10 mouse cellular contexts compared by ENCODE assay signal in genomic region chr2:168764460-168764867, GRCm38 (mm10). TPM values are rescaled to one million over a fixed set of nuclear protein-coding genes. Genes with fewer than 3 reads are reported as not detected.
A peak's percentile ranks its signal among the peaks of the same experiment; 100 is the strongest.
DNase-seq lines count a peak whose midpoint lies in the region; ATAC-seq and TF ChIP-seq lines count a peak whose summit lies in the region.
"Had no signal": no experiment of that assay in that cellular context is flagged by ENCODE, and none has a peak within 500 bp of the region (broad histone marks: within the 10 kb centered on the region; RNA-seq: fewer than 3 reads in every experiment).

No protein-coding gene starts in this region.

- H3K4me3 ChIP-seq in liver, embryonic 12.5 days: peak overlapping the region; percentile 7; the same call in 1 of the 2 replicates
- peak overlapping the region; percentile 56; the same call in 1 of the 2 replicates for H3K4me3 ChIP-seq in embryonic facial prominence, embryonic 14.5 days (ENCODE audit: low read depth, low read length)
- H3K4me3 ChIP-seq in limb, embryonic 13.5 days: no peak overlapping the region
- no peak overlapping the region for H3K4me3 ChIP-seq in left cerebral cortex, adult 2 months

- peak overlapping the region; percentile 61 for H3K4me2 ChIP-seq in liver, embryonic 12.5 days
- H3K4me2 ChIP-seq in embryonic facial prominence, embryonic 14.5 days (ENCODE audit: low read depth, low read length): peak overlapping the region; percentile 97; the same call in 1 of the 2 replicates
- peak overlapping the region; percentile 97 for H3K4me2 ChIP-seq in limb, embryonic 13.5 days (replicated peaks)

- H3K27ac ChIP-seq in liver, embryonic 12.5 days: no peak overlapping the region
- no peak overlapping the region for H3K27ac ChIP-seq in embryonic facial prominence, embryonic 14.5 days (replicated peaks; ENCODE audit: low read depth, low read length)
- H3K27ac ChIP-seq in limb, embryonic 13.5 days: no peak overlapping the region
- no peak overlapping the region for H3K27ac ChIP-seq in left cerebral cortex, adult 2 months
- H3K27ac ChIP-seq: heart, embryonic 15.5 days had no signal

- no peaks in the 10 kb centered on the region for H3K36me3 ChIP-seq in liver, embryonic 12.5 days
- no peaks in the 10 kb centered on the region for H3K36me3 ChIP-seq in embryonic facial prominence, embryonic 14.5 days (ENCODE audit: control insufficient read depth, insufficient read depth, low read length)
- H3K36me3 ChIP-seq in limb, embryonic 13.5 days: no peaks in the 10 kb centered on the region
- H3K36me3 ChIP-seq: G1E; heart, embryonic 15.5 days had no signal

- TF ChIP-seq CTCF in left cerebral cortex, adult 2 months (IDR thresholded peaks at IDR 0.05): no peak

- peaks cover 10% of the 10 kb centered on the region for H3K4me1 ChIP-seq in liver, embryonic 12.5 days
- peaks cover 14% of the 10 kb centered on the region for H3K4me1 ChIP-seq in embryonic facial prominence, embryonic 14.5 days (ENCODE audit: control insufficient read depth, insufficient read depth, low read length)
- H3K4me1 ChIP-seq in limb, embryonic 13.5 days: peaks cover 30% of the 10 kb centered on the region

- intact Hi-C loops in left cerebral cortex, adult 2 months (cut with DNase I): loop anchor here (5.0 kb wide), 1 partner anchor 108 kb away; no protein-coding TSS in a partner anchor

- no peak for DNase-seq in liver
- no peak for DNase-seq in embryonic facial prominence, embryonic 14.5 days (ENCODE audit: low spot score)
- no peak for DNase-seq in left cerebral cortex, adult 2 months (ENCODE audit: extremely low spot score in 1 of 2, low spot score in 2 of 2)
- DNase-seq in thymus, postnatal 4 days: no peak

- H3K9ac ChIP-seq in liver, embryonic 12.5 days: no peak overlapping the region
- no peak overlapping the region for H3K9ac ChIP-seq in embryonic facial prominence, embryonic 14.5 days (ENCODE audit: low read depth, low read length)
- no peak overlapping the region for H3K9ac ChIP-seq in limb, embryonic 13.5 days

- no peaks in the 10 kb centered on the region for H3K9me3 ChIP-seq in liver, embryonic 12.5 days (replicated peaks)
- no peaks in the 10 kb centered on the region for H3K9me3 ChIP-seq in embryonic facial prominence, embryonic 14.5 days (ENCODE audit: control insufficient read depth, low read length)
- H3K9me3 ChIP-seq in limb, embryonic 13.5 days: no peaks in the 10 kb centered on the region
- H3K9me3 ChIP-seq: heart, embryonic 15.5 days had no signal

- ATAC-seq in liver, embryonic 12.5 days: no peak
- no peak for ATAC-seq in embryonic facial prominence, embryonic 14.5 days (ENCODE audit: low read depth)
- no peak for ATAC-seq in limb, embryonic 13.5 days (ENCODE audit: low FRiP score, low read depth)
- no peak for ATAC-seq in megakaryocyte, adult 5-6 weeks (ENCODE audit: poor library complexity, severe bottlenecking)

- 29% methylated on average over 9 of the region's 9 CpGs for WGBS in liver, embryonic 12.5 days (ENCODE audit: insufficient replicate concordance)
- WGBS in embryonic facial prominence, embryonic 14.5 days: 15% methylated on average over 9 of the region's 9 CpGs
- WGBS in limb, embryonic 13.5 days: 9% methylated on average over 9 of the region's 9 CpGs

- H3K27me3 ChIP-seq in liver, embryonic 12.5 days (replicated peaks): peaks cover 84% of the 10 kb centered on the region
- H3K27me3 ChIP-seq in embryonic facial prominence, embryonic 14.5 days (replicated peaks; ENCODE audit: control insufficient read depth, insufficient read depth, low read length): peaks cover 73% of the 10 kb centered on the region
- H3K27me3 ChIP-seq in limb, embryonic 13.5 days: peaks cover 78% of the 10 kb centered on the region

RNA-seq across cellular contexts. Expression of gene Sall4, which starts 3.3 kb away (rescaled TPM):
- 8.5 and 9.3 TPM in 2 replicates for polyA plus RNA-seq in liver, embryonic 12.5 days (2016; fragmentation: Nextera tagmentation; extraction: Ambion mirVana)
- 0.35 and 0.42 TPM in 2 replicates for polyA plus RNA-seq in embryonic facial prominence, embryonic 14.5 days (2014; fragmentation: Nextera tagmentation; extraction: Ambion mirVana)
- 0.71 and 1.9 TPM in 2 replicates for polyA plus RNA-seq in limb, embryonic 13.5 days (2015; fragmentation: Nextera tagmentation; extraction: Ambion mirVana)
- not detected in 2 replicates for total RNA-seq in megakaryocyte, adult 5-6 weeks (2015)
- total RNA-seq in megakaryocyte, adult 5-6 weeks (2017): not detected in 2 replicates
- under 1 TPM; 0.14 to 0.51 TPM for total RNA-seq in left cerebral cortex, adult 2 months (2021)
- polyA plus RNA-seq: G1E; lung, embryonic 16.5 days had no signal

RNA-seq across cellular contexts. Expression of gene Atp9a, which starts 22.3 kb away (rescaled TPM):
- 3.7 and 4.3 TPM in 2 replicates for polyA plus RNA-seq in liver, embryonic 12.5 days (2016; fragmentation: Nextera tagmentation; extraction: Ambion mirVana)
- 28.7 and 29.1 TPM in 2 replicates for polyA plus RNA-seq in embryonic facial prominence, embryonic 14.5 days (2014; fragmentation: Nextera tagmentation; extraction: Ambion mirVana)
- polyA plus RNA-seq in limb, embryonic 13.5 days (2015; fragmentation: Nextera tagmentation; extraction: Ambion mirVana): 22.3 and 22.6 TPM in 2 replicates
- total RNA-seq in megakaryocyte, adult 5-6 weeks (2015): 0.04 and 0.14 TPM in 2 replicates
- 0.16 and 0.18 TPM in 2 replicates for total RNA-seq in megakaryocyte, adult 5-6 weeks (2017)
- total RNA-seq in left cerebral cortex, adult 2 months (2021): 100 to 1,000 TPM; 406 to 408 TPM
- total RNA-seq: G1E had no signal
- polyA plus RNA-seq: G1E had no signal

Comparison
In these comparisons a context has a peak if more than half of its experiments do, and no peak if none do; other contexts are left out.
1. H3K4me3 ChIP-seq: peak in liver, embryonic 12.5 days (single experiment) and embryonic facial prominence, embryonic 14.5 days (single experiment); none in limb, embryonic 13.5 days (single experiment) and left cerebral cortex, adult 2 months (single experiment).
2. Peak in every context shown above with its lines, with median percentiles within 50 percentile points of each other: H3K4me2 ChIP-seq.